Mouse (Mus musculus): Measurements from ENCODE around the gene Sult5a1. TPM values are rescaled to one million over a fixed set of nuclear protein-coding genes. Genes with fewer than 3 reads are reported as not detected.

Sult5a1 gene
- polyA plus RNA-seq, 1 experiment from 2014 or later, result 0.77 TPM

Small RNAs within 50 kb of the gene (microRNA-seq; reads per million reads assigned to microRNA genes)
- gene Mir7079, result not detected
- not detected for gene Mir7080

Other genes with a start within 250 kb of the Sult5a1 start
- gene Ankrd11, start 116.0 kb downstream of the Sult5a1 start, polyA plus RNA-seq (2015; fragmentation: Nextera tagmentation; extraction: Ambion mirVana), result 32.3 and 34.4 TPM in 2 replicates
- 52.0 and 52.2 TPM in 2 replicates for gene Spg7, start 95.4 kb downstream of the Sult5a1 start, polyA plus RNA-seq (2015; fragmentation: Nextera tagmentation; extraction: Ambion mirVana)
- gene Rpl13, start 56.0 kb downstream of the Sult5a1 start, polyA plus RNA-seq (2015; fragmentation: Nextera tagmentation; extraction: Ambion mirVana), result 776 and 798 TPM in 2 replicates
- 1.6 and 1.9 TPM in 2 replicates for gene Cpne7, start 40.9 kb downstream of the Sult5a1 start, polyA plus RNA-seq (2015; fragmentation: Nextera tagmentation; extraction: Ambion mirVana)
- not detected in 2 replicates for gene Dpep1, start 27.9 kb upstream of the Sult5a1 start, polyA plus RNA-seq (2015; fragmentation: Nextera tagmentation; extraction: Ambion mirVana)
- gene Chmp1a, start 54.4 kb upstream of the Sult5a1 start, polyA plus RNA-seq (2015; fragmentation: Nextera tagmentation; extraction: Ambion mirVana), result 196 and 212 TPM in 2 replicates
- gene Spata33, start 54.5 kb upstream of the Sult5a1 start, polyA plus RNA-seq (2015; fragmentation: Nextera tagmentation; extraction: Ambion mirVana), result 6.5 and 7.2 TPM in 2 replicates
- gene Cdk10, start 66.5 kb upstream of the Sult5a1 start, polyA plus RNA-seq (2015; fragmentation: Nextera tagmentation; extraction: Ambion mirVana), result 48.3 and 48.7 TPM in 2 replicates
- gene Spata2l, start 77.9 kb upstream of the Sult5a1 start, polyA plus RNA-seq (2015; fragmentation: Nextera tagmentation; extraction: Ambion mirVana), result 2.7 and 2.8 TPM in 2 replicates
- 23.6 and 26.3 TPM in 2 replicates for gene Zfp276, start 95.9 kb upstream of the Sult5a1 start, polyA plus RNA-seq (2015; fragmentation: Nextera tagmentation; extraction: Ambion mirVana)
- 51.5 and 53.4 TPM in 2 replicates for gene Vps9d1, start 96.0 kb upstream of the Sult5a1 start, polyA plus RNA-seq (2015; fragmentation: Nextera tagmentation; extraction: Ambion mirVana)
- 14.0 and 15.2 TPM in 2 replicates for gene Fanca, start 160.3 kb upstream of the Sult5a1 start, polyA plus RNA-seq (2015; fragmentation: Nextera tagmentation; extraction: Ambion mirVana)
- gene Spire2, start 174.4 kb upstream of the Sult5a1 start, polyA plus RNA-seq (2015; fragmentation: Nextera tagmentation; extraction: Ambion mirVana), result 31.8 and 38.7 TPM in 2 replicates
- 238 and 263 TPM in 2 replicates for gene Tcf25, start 215.4 kb upstream of the Sult5a1 start, polyA plus RNA-seq (2015; fragmentation: Nextera tagmentation; extraction: Ambion mirVana)
- 0.17 and 0.31 TPM in 2 replicates for gene Mc1r, start 248.8 kb upstream of the Sult5a1 start, polyA plus RNA-seq (2015; fragmentation: Nextera tagmentation; extraction: Ambion mirVana)